Mouse (Mus musculus) megakaryocyte-erythroid progenitor cell, adult 5 weeks (primary cell): ENCODE data around the gene Inka1. TPM values are rescaled to one million over a fixed set of nuclear protein-coding genes. Genes with fewer than 3 reads are reported as not detected.

Experiments
- polyA plus RNA-seq: library from polyadenylated mRNA; stranded (reverse); fragments of >175 nt; gene quantifications from 2 replicates; pipeline ENCODE4 v1.2.3, GENCODE M21; 2012

Inka1 gene
- polyA plus RNA-seq, result 69.0 and 83.7 TPM in 2 replicates

GRCm38 (mm10) chr9:107985131-107986119 lies at the start of gene Inka1:
Gene Inka1 (minus strand): TSS chr9:107985879.

GRCm38 (mm10) chr9:108001922-108002770 lies 16.5 kb upstream of the Inka1 start, which contains the start of gene Ip6k1:
Gene Ip6k1 (plus strand): TSS chr9:108002501.

GRCm38 (mm10) chr9:107996049-107996448 lies 10.4 kb upstream of the Inka1 start, which contains the start of gene Gm20662:
Gene Gm20662 (plus strand): TSS chr9:107996349.

GRCm38 (mm10) chr9:107992197-107992596 lies 6.5 kb upstream of the Inka1 start, which contains the start of gene Cdhr4:
Gene Cdhr4 (plus strand): TSS chr9:107992497.

DNA sequence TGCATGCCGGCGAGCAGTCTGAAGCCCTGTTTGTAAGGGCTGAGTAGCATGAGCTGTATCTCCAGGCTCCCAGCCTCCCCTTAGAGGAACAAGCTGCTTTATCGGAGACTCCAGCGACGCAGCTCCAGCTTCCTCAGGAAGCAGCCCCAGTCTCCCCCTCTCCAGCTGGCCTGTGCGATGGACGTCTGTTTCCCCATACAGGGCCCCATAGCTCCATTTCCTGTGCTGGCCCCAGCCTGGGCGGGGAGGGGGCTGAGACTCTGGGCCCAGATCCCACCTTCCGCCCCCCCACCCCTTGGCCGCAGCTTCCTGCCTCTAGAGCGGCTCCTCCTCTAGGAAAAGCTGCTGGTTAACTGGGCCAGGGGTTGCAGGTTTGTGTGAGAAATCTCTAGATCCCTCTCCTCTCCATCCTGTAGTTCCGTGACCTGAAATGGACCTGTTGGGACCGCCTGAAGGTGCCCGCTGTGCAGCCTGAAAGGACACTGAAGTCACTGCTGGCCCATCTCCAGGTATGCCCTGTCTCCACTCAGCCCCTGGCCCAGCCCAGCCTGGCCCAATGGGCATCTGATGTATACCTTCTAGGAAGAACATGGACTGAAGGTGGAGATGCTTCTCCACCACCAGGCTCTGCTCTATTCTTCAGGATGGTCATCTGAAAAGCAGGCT lies 2.9 kb downstream of the Inka1 start, which contains the start of gene Gm20661:
Gm20661 (plus strand) TSS at position 378 of the 666 bp plus-strand sequence.

GRCm38 (mm10) chr9:107975399-107976386 lies 10.0 kb downstream of the Inka1 start, which contains the start of gene Uba7:
Gene Uba7 (plus strand): TSS chr9:107975505.

GRCm38 (mm10) chr9:107949922-107950235 lies 35.8 kb downstream of the Inka1 start, which contains the start of gene Traip:
Gene Traip (plus strand): TSS chr9:107950136.

DNA sequence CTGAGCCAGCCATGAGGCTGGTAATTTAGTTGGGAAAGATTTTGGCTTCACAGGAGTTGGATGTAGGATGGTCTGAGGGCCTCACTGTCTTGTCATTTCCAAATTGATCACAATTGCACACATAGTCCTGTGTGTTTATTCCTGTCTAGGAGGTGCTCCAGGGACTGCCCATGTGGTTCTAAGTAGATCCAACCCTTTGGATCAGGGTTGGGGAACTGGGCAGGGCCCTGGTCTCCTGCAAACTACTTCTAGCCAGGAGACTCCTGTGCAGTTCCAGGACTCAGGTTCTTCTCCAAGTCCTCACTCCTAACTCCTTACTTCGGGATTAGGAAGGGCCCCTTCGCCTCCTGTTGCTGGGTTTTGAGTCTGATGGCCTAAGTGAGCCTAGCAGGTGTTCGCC lies 50.3 kb downstream of the Inka1 start, which contains the start of gene Camkv:
Camkv (plus strand) TSS at position 301 of the 400 bp plus-strand sequence.

Other genes starting within 250 kb of the Inka1 start
- 22.6 and 29.7 TPM in 2 replicates for gene Rbm5, start 214.9 kb downstream of the Inka1 start, polyA plus RNA-seq
- gene Rbm6, start 112.6 kb downstream of the Inka1 start, polyA plus RNA-seq, result 21.8 and 30.9 TPM in 2 replicates
- 22.6 and 23.1 TPM in 2 replicates for gene Mon1a, start 97.7 kb downstream of the Inka1 start, polyA plus RNA-seq
- gene Mst1r, start 79.0 kb downstream of the Inka1 start, polyA plus RNA-seq, result 0.18 and 0.50 TPM in 2 replicates
- gene Actl11, start 57.4 kb downstream of the Inka1 start, polyA plus RNA-seq, result not detected in 2 replicates
- 0.26 and 0.68 TPM in 2 replicates for gene Camkv, start 50.2 kb downstream of the Inka1 start, polyA plus RNA-seq
- gene Traip, start 35.7 kb downstream of the Inka1 start, polyA plus RNA-seq, result 2.5 and 4.6 TPM in 2 replicates
- 30.7 and 41.6 TPM in 2 replicates for gene Uba7, start 10.4 kb downstream of the Inka1 start, polyA plus RNA-seq
- gene Gm20661, start 2.8 kb downstream of the Inka1 start, polyA plus RNA-seq, result 0.25 and 0.33 TPM in 2 replicates
- 0.28 and 1.4 TPM in 2 replicates for gene Cdhr4, start 6.6 kb upstream of the Inka1 start, polyA plus RNA-seq
- gene Gm20662, start 10.5 kb upstream of the Inka1 start, polyA plus RNA-seq, result 0.04 and 0.06 TPM in 2 replicates
- 55.9 and 63.3 TPM in 2 replicates for gene Ip6k1, start 16.6 kb upstream of the Inka1 start, polyA plus RNA-seq
- gene Gmppb, start 63.4 kb upstream of the Inka1 start, polyA plus RNA-seq, result 14.6 and 19.6 TPM in 2 replicates
- 2.5 TPM in 2 replicates for gene Amigo3, start 67.3 kb upstream of the Inka1 start, polyA plus RNA-seq
- gene Mst1, start 94.6 kb upstream of the Inka1 start, polyA plus RNA-seq, result 0.28 TPM in 1 of 2 replicates, not detected in the other
- gene Rnf123, start 97.5 kb upstream of the Inka1 start, polyA plus RNA-seq, result 100 and 113 TPM in 2 replicates
- gene Apeh, start 108.7 kb upstream of the Inka1 start, polyA plus RNA-seq, result 48.2 and 48.5 TPM in 2 replicates
- gene Bsn, start 204.5 kb upstream of the Inka1 start, polyA plus RNA-seq, result 9.8 and 12.3 TPM in 2 replicates